18 mouse cellular contexts compared by ENCODE assay signal in the genomic region with DNA sequence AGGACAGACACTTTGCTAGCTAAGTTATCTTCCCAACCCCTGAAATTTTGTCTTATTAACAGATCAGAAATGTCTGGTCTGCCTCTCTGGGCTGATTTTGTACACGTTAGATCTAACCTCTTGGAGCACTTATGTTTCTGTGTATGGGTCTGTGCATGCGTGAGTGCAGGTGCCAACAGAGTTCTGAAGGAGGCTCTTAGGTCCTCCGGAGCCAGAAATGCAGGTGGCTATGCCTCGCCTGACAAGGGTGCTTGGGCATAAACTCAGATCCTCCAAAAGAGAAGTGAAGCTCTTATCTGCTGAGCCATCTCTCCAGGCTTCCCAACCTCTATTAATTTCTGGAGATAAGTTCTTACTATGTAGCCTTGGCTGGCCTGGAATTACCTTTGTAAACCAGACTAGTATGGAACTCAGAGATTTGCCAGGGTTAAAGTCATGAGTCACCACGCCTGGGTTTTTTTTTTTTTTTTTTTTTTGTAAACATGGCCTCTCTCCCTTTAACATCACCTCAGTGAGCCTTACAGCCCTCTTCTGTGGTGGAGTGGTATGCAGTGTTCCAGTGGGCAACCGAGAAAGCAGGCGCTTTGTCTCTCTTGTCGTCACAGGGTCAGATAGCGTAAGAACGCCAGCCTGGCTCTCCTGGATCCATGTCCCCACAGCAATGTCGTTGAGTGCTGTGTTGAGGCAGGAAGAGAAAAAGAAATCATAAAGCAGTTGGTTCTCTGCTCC.
A peak's percentile ranks its signal among the peaks of the same experiment; 100 is the strongest.
DNase-seq lines count a peak whose midpoint lies in the region; ATAC-seq and TF ChIP-seq lines count a peak whose summit lies in the region.
"Had no signal": no experiment of that assay in that cellular context is flagged by ENCODE, and none has a peak within 500 bp of the region (broad histone marks: within the 10 kb centered on the region; RNA-seq: fewer than 3 reads in every experiment).

No protein-coding gene starts in this region.

- H3K9me3 ChIP-seq in heart, embryonic 10.5 days, result no peaks in the 10 kb centered on the region
- H3K9me3 ChIP-seq in heart, postnatal 0 days (replicated peaks; ENCODE audit: control insufficient read depth, low read length), result no peaks in the 10 kb centered on the region
- H3K9me3 ChIP-seq in hindbrain, embryonic 10.5 days, result no peaks in the 10 kb centered on the region
- H3K9me3 ChIP-seq: hindbrain, embryonic 13.5 days; limb, embryonic 15.5 days; midbrain, embryonic 12.5 days had no signal

- no peak overlapping the region for H3K4me2 ChIP-seq in heart, postnatal 0 days (ENCODE audit: low read depth, low read length)
- H3K4me2 ChIP-seq: hindbrain, embryonic 13.5 days; limb, embryonic 15.5 days; midbrain, embryonic 12.5 days had no signal

- no peaks in the 10 kb centered on the region for H3K36me3 ChIP-seq in heart, embryonic 10.5 days
- H3K36me3 ChIP-seq in heart, postnatal 0 days (replicated peaks; ENCODE audit: control insufficient read depth, insufficient read depth, low read length), result no peaks in the 10 kb centered on the region
- H3K36me3 ChIP-seq in thymus, adult 2 months (ENCODE audit: control insufficient read depth, insufficient read depth, low read length), result no peaks in the 10 kb centered on the region
- 0 out of 2 replicates have a peak, but pooled peaks cover 2% of the 10 kb centered on the region for H3K36me3 ChIP-seq in hindbrain, embryonic 10.5 days
- H3K36me3 ChIP-seq: hindbrain, embryonic 13.5 days; limb, embryonic 15.5 days; midbrain, embryonic 12.5 days had no signal

- no peak for TF ChIP-seq EP300 in heart, postnatal 0 days (IDR thresholded peaks at IDR 0.05; ENCODE audit: low read depth)

- ATAC-seq in heart, postnatal 0 days (ENCODE audit: insufficient read depth, low read depth), result peak; percentile 87
- ATAC-seq: inflammation-experienced regulatory T-cells, adult 6 months had no signal

- WGBS in heart, embryonic 10.5 days, result 44% methylated on average over 11 of the region's 11 CpGs
- WGBS in heart, postnatal 0 days, result 31% methylated on average over 11 of the region's 11 CpGs
- 73% methylated on average over 11 of the region's 11 CpGs for WGBS in thymus, adult 2 months
- 90% methylated on average over 11 of the region's 11 CpGs for WGBS in hindbrain, embryonic 10.5 days

- H3K27me3 ChIP-seq in heart, embryonic 10.5 days (ENCODE audit: insufficient read depth, poor library complexity, severe bottlenecking), result no peaks in the 10 kb centered on the region
- H3K27me3 ChIP-seq in heart, postnatal 0 days (ENCODE audit: control insufficient read depth, insufficient read depth, low read length), result no peaks in the 10 kb centered on the region
- no peaks in the 10 kb centered on the region for H3K27me3 ChIP-seq in thymus, adult 2 months (ENCODE audit: control insufficient read depth, insufficient read depth, low read length)
- H3K27me3 ChIP-seq in hindbrain, embryonic 10.5 days (ENCODE audit: insufficient read depth, poor library complexity, severe bottlenecking), result no peaks in the 10 kb centered on the region
- H3K27me3 ChIP-seq: hindbrain, embryonic 13.5 days; limb, embryonic 15.5 days; midbrain, embryonic 12.5 days had no signal

- no peak for TF ChIP-seq CTCF in heart, postnatal 0 days (IDR thresholded peaks at IDR 0.05; ENCODE audit: low read depth)
- no peak for TF ChIP-seq CTCF in thymus, adult 2 months (IDR thresholded peaks at IDR 0.05; ENCODE audit: borderline replicate concordance, control insufficient read depth, extremely low read depth, insufficient read depth, low read length, poor library complexity)

- peaks cover 51% of the 10 kb centered on the region for H3K4me1 ChIP-seq in heart, embryonic 10.5 days
- peaks cover 24% of the 10 kb centered on the region for H3K4me1 ChIP-seq in heart, postnatal 0 days (ENCODE audit: control insufficient read depth, insufficient read depth)
- peaks cover 13% of the 10 kb centered on the region for H3K4me1 ChIP-seq in thymus, adult 2 months (replicated peaks; ENCODE audit: control insufficient read depth, insufficient read depth, low read length)
- H3K4me1 ChIP-seq in hindbrain, embryonic 10.5 days (replicated peaks), result peaks cover 19% of the 10 kb centered on the region

- H3K4me3 ChIP-seq in heart, embryonic 10.5 days, result no peak overlapping the region
- H3K4me3 ChIP-seq in heart, postnatal 0 days (ENCODE audit: low read depth, low read length), result no peak overlapping the region
- no peak overlapping the region for H3K4me3 ChIP-seq in thymus, adult 2 months (ENCODE audit: control insufficient read depth, insufficient read depth, low read length)
- H3K4me3 ChIP-seq in hindbrain, embryonic 10.5 days, result no peak overlapping the region
- H3K4me3 ChIP-seq: gastrocnemius, adult 2 months; hindbrain, embryonic 13.5 days; layer of hippocampus, adult 2 months; limb, embryonic 15.5 days; midbrain, embryonic 12.5 days had no signal

- DNase-seq in heart, embryonic 10.5 days (ENCODE audit: low spot score), result peak; percentile 82
- DNase-seq in heart, adult 9 months (ENCODE audit: low spot score in 2 of 2), result no peak
- DNase-seq in heart, postnatal 0 days (ENCODE audit: low spot score), result peak; percentile 73
- no peak for DNase-seq in heart, adult 8-10 months (ENCODE audit: low spot score)
- DNase-seq in thymus, postnatal 0 days (ENCODE audit: low spot score), result peak; percentile 71
- no peak for DNase-seq in thymus, adult 2 months
- DNase-seq in thymus, postnatal 25 days, result peak; percentile 25
- no peak for DNase-seq in hindbrain, embryonic 10.5 days (ENCODE audit: low spot score)
- DNase-seq: cerebellum, adult 8-10 months; gastrocnemius, adult 2 months; kidney, adult 2 months; kidney, postnatal 10 days; retina, postnatal 1 day had no signal

- TF ChIP-seq POLR2A in thymus, adult 2 months (IDR thresholded peaks at IDR 0.05; ENCODE audit: control insufficient read depth, extremely low read depth, insufficient read depth, low read length, poor library complexity), result no peak

- 0 out of 2 replicates have a peak overlapping the region, but pooled peaks have one; percentile 20 for H3K9ac ChIP-seq in heart, postnatal 0 days (replicated peaks; ENCODE audit: low read depth, low read length)
- H3K9ac ChIP-seq: hindbrain, embryonic 13.5 days; limb, embryonic 15.5 days; midbrain, embryonic 12.5 days had no signal

- peak overlapping the region; percentile 36; the same call in 1 of the 2 replicates for H3K27ac ChIP-seq in heart, embryonic 10.5 days
- H3K27ac ChIP-seq in heart, postnatal 0 days (ENCODE audit: low read depth), result peak overlapping the region; percentile 65
- no peak overlapping the region for H3K27ac ChIP-seq in thymus, adult 2 months (ENCODE audit: control insufficient read depth, insufficient read depth, low read length)
- no peak overlapping the region for H3K27ac ChIP-seq in hindbrain, embryonic 10.5 days
- H3K27ac ChIP-seq: gastrocnemius, adult 2 months; hindbrain, embryonic 13.5 days; layer of hippocampus, adult 2 months; limb, embryonic 15.5 days; midbrain, embryonic 12.5 days had no signal

Comparison
In these comparisons a context has a peak if more than half of its experiments do, and no peak if none do; other contexts are left out.
1. DNase-seq: peak in heart, embryonic 10.5 days (single experiment), heart, postnatal 0 days (single experiment), thymus, postnatal 0 days (single experiment) and thymus, postnatal 25 days (single experiment); none in heart, adult 9 months (0 of 2), heart, adult 8-10 months (single experiment), thymus, adult 2 months (single experiment) and hindbrain, embryonic 10.5 days (single experiment).
2. H3K27ac ChIP-seq: peak in heart, embryonic 10.5 days (single experiment) and heart, postnatal 0 days (single experiment); none in thymus, adult 2 months (single experiment) and hindbrain, embryonic 10.5 days (single experiment).